Mouse (Mus musculus) limb, embryonic 15.5 days (tissue): ENCODE measurements at regions not wholly inside any gene's neighbourhood (a gene's known extent, or its start where the extent isn't known, plus 50 kb on each side); places are given as distances from the start of the nearest gene placed in this dataset.
"Not testable (repeated sequence)": the region's sequence is repeated elsewhere in the genome, so short reads cannot be mapped to it uniquely, and the experiment has no call there.

ENCODE experiments used
- ATAC-seq: fragments of 200-750 bp; cut with Nextera tagmentation; 2 replicates; pipeline ENCODE4 v1.8.0; 2017; ENCODE audit warnings: low read depth, moderate TSS enrichment; ENCODE audit not compliant: insufficient number of reproducible peaks, low FRiP score, low TSS enrichment
- H3K27ac ChIP-seq: fragments of 300-500 bp; sonication (generic); 2 replicates; pipeline ENCODE4 v1.5.1; 2015; ENCODE audit warnings: moderate library complexity, mild to moderate bottlenecking, inconsistent platforms
- H3K27me3 ChIP-seq: fragments of 300-500 bp; sonication (generic); 2 replicates; pipeline ENCODE4 v1.6.1; 2015; ENCODE audit warnings: inconsistent platforms
- H3K36me3 ChIP-seq: fragments of 300-500 bp; sonication (generic); 2 replicates; pipeline ENCODE4 v1.6.1; 2015; ENCODE audit warnings: inconsistent platforms
- H3K4me1 ChIP-seq: fragments of 300-500 bp; sonication (generic); 2 replicates; pipeline ENCODE4 v1.6.1; 2015; ENCODE audit warnings: inconsistent platforms
- H3K4me2 ChIP-seq: fragments of 300-500 bp; sonication (generic); 2 replicates; pipeline ENCODE4 v1.6.1; 2015; ENCODE audit warnings: mild to moderate bottlenecking, inconsistent platforms
- H3K4me3 ChIP-seq: fragments of 300-500 bp; sonication (generic); 2 replicates; pipeline ENCODE4 v1.5.1; 2015; ENCODE audit warnings: mild to moderate bottlenecking, inconsistent platforms
- H3K9ac ChIP-seq: fragments of 300-500 bp; sonication (generic); 2 replicates; pipeline ENCODE4 v1.6.1; 2015; ENCODE audit warnings: inconsistent platforms
- H3K9me3 ChIP-seq: fragments of 300-500 bp; sonication (generic); 2 replicates; pipeline ENCODE4 v1.6.1; 2016; ENCODE audit warnings: inconsistent platforms
- WGBS: fragments of 180-500 bp; shearing (Covaris S2); methylation state at CpG from one replicate; pipeline ENCODE4 v1.1.7; 2015; 5-methylcytosine and 5-hydroxymethylcytosine counted together

DNA sequence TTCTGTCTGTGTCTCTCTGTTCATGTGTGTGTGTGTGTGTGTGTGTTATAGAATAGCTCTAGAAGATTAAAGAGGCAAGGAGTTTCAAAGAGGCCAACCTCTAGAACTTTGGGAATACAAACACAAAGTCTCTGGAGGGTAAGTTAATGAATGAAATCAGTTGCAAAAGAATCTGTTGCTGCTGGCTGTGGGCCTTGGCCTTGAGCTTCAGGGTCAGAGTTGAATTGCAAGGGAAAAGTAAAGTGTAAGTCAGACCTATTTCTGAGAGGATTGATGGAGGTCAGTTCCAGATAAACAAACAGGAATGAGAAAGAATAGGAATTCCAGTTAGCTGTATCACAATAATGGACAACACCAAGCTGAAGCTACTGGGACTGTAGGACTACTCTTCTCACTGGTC, 250.9 kb downstream of the Gm11232 start:
- Histone ChIP-seq H3K4me1 (no peaks in the 10 kb centered on the region), H3K9ac (no peak overlapping the region), H3K27me3 (no peaks in the 10 kb centered on the region), H3K4me2 (no peak overlapping the region), H3K9me3 (no peaks in the 10 kb centered on the region), H3K27ac (no peak overlapping the region), H3K36me3 (no peaks in the 10 kb centered on the region), H3K4me3 (no peak overlapping the region)
- ATAC-seq, result no peak

DNA sequence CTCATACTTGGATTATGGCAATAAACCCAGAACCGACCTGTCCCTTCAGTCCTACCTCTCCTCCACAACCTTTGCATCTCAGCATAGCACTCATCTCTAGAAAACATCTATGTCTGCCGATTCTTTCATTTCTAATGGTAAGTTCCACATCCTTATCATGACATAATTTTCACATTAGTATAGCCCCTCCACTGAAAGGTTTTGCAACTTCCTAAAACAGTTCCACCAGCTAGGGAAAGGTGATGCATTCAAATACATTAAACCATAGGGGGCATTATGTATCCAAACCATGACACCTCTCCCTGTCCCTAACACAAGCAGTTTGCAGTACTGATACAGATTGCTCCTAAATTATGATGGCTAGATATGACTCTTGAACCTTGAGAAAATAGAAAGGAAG, 268.0 kb downstream of the Gm11232 start:
- H3K9ac ChIP-seq, result no peak overlapping the region
- ATAC-seq, result no peak
- WGBS, result 86% methylated on average over 2 of the region's 2 CpGs

DNA sequence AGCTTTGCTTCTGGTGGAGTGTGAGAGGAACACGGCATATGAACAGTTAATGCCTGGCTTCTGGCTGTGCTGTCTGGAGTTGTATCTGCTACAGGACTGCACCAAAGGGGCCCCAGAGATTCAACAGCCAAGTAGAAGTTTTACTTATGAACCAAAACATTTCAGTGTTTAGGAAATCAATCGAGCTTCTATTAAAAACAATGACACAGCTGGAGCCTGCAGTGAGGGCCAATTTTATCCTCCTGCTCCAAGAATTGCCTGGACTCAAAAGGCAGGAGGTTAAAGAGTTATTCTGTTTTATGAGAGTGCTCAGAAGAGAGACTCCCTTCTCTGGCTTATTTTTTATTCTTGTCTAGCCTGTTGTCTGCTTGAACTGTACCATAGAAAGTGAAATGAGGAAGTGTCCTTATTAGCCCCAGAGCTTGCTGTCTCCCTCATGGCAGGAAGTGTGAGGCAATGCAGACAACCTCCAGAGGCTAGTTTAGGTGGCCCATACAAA, 269.1 kb downstream of the Gm11232 start:
- H3K27ac ChIP-seq, result no peak overlapping the region
- ATAC-seq, result no peak
- WGBS, result 27% methylated on average over 2 of the region's 2 CpGs

More for the DNA sequence above, 268.0 kb downstream of the Gm11232 start:
- Histone ChIP-seq H3K9me3 (no peaks in the 10 kb centered on the region), H3K36me3 (no peaks in the 10 kb centered on the region), H3K27ac (no peak overlapping the region), H3K4me3 (no peak overlapping the region), H3K27me3 (no peaks in the 10 kb centered on the region), H3K4me1 (no peaks in the 10 kb centered on the region), H3K4me2 (no peak overlapping the region)

DNA sequence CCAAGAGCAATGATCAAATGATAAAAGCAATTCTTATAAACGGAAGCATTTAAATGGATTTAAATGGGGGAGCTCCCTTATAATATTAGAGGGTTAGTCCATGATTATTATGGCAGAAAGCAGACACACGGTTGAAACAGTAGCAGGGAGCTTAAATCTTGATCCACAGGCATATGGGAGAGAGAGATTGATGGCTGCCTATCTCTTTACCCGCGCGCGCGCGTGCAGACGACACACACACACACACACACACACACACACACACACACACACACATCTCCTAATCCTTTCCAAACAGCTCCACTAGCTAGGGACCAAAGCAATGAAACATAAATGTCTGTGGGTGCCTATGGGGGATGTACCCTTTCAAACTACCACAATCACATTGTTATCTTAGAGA, 269.7 kb downstream of the Gm11232 start:
- ATAC-seq, result no peak
- H3K4me3 ChIP-seq, result no peak overlapping the region
- H3K4me2 ChIP-seq, result no peak overlapping the region
- H3K27me3 ChIP-seq, result no peaks in the 10 kb centered on the region
- no peak overlapping the region for H3K9ac ChIP-seq
- H3K4me1 ChIP-seq, result no peaks in the 10 kb centered on the region
- H3K36me3 ChIP-seq, result no peaks in the 10 kb centered on the region
- WGBS, result 94% methylated on average over 9 of the region's 9 CpGs
- H3K27ac ChIP-seq, result no peak overlapping the region
- H3K9me3 ChIP-seq, result no peaks in the 10 kb centered on the region

More for the DNA sequence above, 269.1 kb downstream of the Gm11232 start:
- Histone ChIP-seq H3K9ac (no peak overlapping the region), H3K27me3 (no peaks in the 10 kb centered on the region), H3K36me3 (no peaks in the 10 kb centered on the region), H3K4me1 (no peaks in the 10 kb centered on the region), H3K4me3 (no peak overlapping the region), H3K4me2 (no peak overlapping the region), H3K9me3 (no peaks in the 10 kb centered on the region)

DNA sequence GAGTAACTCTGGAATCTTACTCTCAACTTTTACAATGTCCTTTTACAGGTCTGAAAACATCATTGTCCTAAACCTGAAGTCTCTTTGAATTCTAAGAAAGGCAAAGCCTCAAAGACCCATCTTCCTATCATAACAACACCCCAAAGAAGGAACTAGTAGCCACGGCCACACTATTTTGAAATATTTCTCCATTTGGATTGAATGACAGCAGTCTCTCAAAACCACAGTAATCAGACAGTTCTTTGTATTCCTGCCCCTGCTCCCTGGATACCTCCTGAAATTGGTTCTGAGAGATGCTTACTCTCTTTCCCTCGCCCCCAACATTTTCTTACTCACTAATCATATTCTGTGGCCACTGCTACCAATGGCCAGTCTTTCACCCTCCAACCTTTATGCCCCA, 276.8 kb downstream of the Gm11232 start:
- H3K27me3 ChIP-seq, result no peaks in the 10 kb centered on the region
- no peaks in the 10 kb centered on the region for H3K36me3 ChIP-seq
- no peak for ATAC-seq
- H3K9me3 ChIP-seq, result no peaks in the 10 kb centered on the region
- no peak overlapping the region for H3K9ac ChIP-seq
- H3K4me3 ChIP-seq, result no peak overlapping the region
- no peak overlapping the region for H3K4me2 ChIP-seq
- no peak overlapping the region for H3K27ac ChIP-seq
- no peaks in the 10 kb centered on the region for H3K4me1 ChIP-seq
- WGBS, result 78% methylated on average over 2 of the region's 2 CpGs

DNA sequence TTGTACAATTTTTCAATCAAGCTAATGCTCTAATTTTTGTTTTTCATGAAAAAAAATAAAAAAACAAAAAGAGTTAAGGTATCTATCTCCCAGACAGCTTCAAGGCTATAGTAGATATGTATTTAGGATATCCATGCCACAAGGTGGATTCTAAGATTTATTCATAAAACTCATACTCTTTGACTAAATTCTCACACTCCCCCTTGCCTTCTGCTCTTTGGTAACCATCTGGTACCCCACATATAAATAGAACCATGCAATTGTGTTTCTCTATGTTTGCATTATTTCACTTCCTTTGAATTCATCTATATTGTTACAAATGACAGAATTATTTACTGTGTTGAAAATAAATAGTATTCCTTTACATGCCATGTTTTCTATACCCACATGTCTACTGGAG, 287.2 kb downstream of the Gm11232 start:
- no peak overlapping the region for H3K9ac ChIP-seq

DNA sequence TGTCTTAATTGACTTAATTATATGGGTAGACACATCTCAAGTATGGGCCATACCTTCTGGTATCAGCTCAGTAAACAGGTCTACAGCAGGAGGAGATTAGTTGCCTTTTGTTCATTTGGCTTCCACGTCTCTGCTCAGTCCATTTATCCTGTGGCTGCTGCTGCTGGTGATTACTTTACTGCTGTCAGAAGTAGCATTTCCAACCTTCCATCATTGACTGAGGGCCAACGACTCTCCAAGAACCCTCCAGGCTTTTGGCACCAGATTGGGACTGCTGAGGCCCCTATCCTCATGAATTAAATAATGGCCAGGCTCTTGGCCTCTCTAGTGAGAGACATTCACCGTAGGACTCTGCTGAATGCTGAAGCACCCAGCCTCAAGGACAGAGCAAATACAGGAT, 303.0 kb downstream of the Gm11232 start:
- Histone ChIP-seq H3K9me3 (no peaks in the 10 kb centered on the region), H3K4me1 (no peaks in the 10 kb centered on the region), H3K4me3 (no peak overlapping the region), H3K36me3 (no peaks in the 10 kb centered on the region), H3K27ac (no peak overlapping the region), H3K4me2 (no peak overlapping the region), H3K9ac (no peak overlapping the region), H3K27me3 (no peaks in the 10 kb centered on the region)
- 30% methylated on average over 3 of the region's 3 CpGs for WGBS
- ATAC-seq, result no peak

More for the DNA sequence above, 287.2 kb downstream of the Gm11232 start:
- Histone ChIP-seq H3K4me3 (no peak overlapping the region), H3K36me3 (no peaks in the 10 kb centered on the region), H3K4me2 (no peak overlapping the region), H3K27me3 (no peaks in the 10 kb centered on the region), H3K9me3 (no peaks in the 10 kb centered on the region), H3K4me1 (no peaks in the 10 kb centered on the region), H3K27ac (no peak overlapping the region)
- no peak for ATAC-seq

DNA sequence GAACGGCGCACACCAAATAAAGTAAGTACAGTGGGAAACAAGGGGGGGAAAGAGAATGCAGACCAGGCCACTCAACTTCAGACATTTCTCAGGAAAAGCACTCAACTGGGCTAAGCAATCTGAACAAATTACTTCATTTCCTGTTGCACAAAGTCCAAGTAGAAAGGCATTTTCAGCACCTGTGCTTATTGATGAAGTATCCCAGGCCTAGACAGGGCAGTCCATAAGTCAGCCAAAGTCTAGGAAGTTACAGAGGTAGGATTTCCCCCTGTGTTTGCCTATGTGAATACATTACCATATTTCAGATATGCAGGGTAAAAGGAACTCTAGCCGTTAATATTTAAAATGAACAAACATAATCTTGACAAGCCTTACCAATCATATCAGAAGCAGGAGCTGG, 304.3 kb downstream of the Gm11232 start:
- H3K4me2 ChIP-seq, result no peak overlapping the region
- no peak overlapping the region for H3K4me3 ChIP-seq
- no peak overlapping the region for H3K27ac ChIP-seq
- H3K27me3 ChIP-seq, result no peaks in the 10 kb centered on the region
- H3K36me3 ChIP-seq, result no peaks in the 10 kb centered on the region
- H3K9ac ChIP-seq, result no peak overlapping the region
- H3K4me1 ChIP-seq, result no peaks in the 10 kb centered on the region
- no peaks in the 10 kb centered on the region for H3K9me3 ChIP-seq
- 51% methylated on average over 3 of the region's 3 CpGs for WGBS
- ATAC-seq, result no peak

DNA sequence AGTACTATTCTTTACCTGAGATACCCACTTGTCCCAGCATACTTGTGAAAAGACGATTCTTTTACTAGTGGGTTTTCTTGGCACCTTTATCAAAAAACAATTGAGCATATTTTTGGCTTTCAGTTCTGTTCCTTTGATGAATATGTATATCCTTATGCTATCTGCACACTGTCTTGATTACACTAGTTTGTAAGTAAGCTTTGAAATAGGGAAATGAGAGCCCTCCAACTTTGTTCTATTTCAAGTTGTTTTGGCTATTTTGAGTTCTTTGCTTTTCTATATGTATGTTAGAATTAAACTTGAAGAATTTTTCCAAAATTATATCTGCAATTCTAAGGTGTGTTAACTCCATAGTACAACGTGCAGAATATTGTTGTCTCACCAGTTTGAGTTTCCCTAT, 311.3 kb downstream of the Gm11232 start:
- Histone ChIP-seq H3K27me3 (no peaks in the 10 kb centered on the region), H3K9me3 (no peaks in the 10 kb centered on the region), H3K9ac (no peak overlapping the region), H3K4me2 (no peak overlapping the region), H3K4me3 (no peak overlapping the region), H3K27ac (no peak overlapping the region), H3K4me1 (no peaks in the 10 kb centered on the region), H3K36me3 (no peaks in the 10 kb centered on the region)
- 77% methylated on average over 2 of the region's 2 CpGs for WGBS
- no peak for ATAC-seq

DNA sequence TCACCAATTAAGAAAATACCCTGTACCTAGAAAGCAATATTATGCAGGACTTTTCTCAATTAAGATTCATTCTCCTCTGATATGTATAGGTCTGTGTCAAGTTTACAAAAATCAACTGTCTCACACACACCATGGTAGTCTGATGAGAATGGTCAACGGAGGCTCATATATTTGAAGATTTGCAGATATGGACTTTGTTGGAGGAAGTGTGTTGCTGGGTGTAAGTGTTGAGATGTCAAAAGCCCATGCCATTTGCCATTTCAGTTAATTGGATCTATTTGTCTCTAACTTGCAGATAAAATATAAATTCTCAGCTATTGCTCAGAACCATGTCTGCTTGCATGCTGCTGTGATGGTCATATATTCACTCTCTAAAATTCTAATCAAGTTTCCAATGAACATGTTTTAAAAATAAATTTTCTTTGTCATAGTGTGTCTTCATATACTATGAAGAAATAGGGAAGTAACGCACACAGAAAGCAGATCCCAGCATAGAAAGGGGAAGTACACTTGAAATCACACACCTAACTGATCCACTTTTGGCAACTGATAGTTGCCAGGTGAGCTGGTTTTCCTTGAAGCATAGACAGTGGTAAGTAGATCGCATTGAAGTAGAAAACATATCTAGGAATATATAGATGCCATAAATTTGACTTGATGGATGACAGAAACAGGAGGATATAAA, 326.4 kb downstream of the Gm11232 start:
- H3K4me3 ChIP-seq, result no peak overlapping the region
- H3K4me1 ChIP-seq, result no peaks in the 10 kb centered on the region
- no peak overlapping the region for H3K9ac ChIP-seq
- no peaks in the 10 kb centered on the region for H3K9me3 ChIP-seq
- no peaks in the 10 kb centered on the region for H3K27me3 ChIP-seq
- WGBS, result 84% methylated on average over 3 of the region's 3 CpGs
- H3K27ac ChIP-seq, result no peak overlapping the region
- H3K4me2 ChIP-seq, result no peak overlapping the region
- no peak for ATAC-seq
- no peaks in the 10 kb centered on the region for H3K36me3 ChIP-seq

DNA sequence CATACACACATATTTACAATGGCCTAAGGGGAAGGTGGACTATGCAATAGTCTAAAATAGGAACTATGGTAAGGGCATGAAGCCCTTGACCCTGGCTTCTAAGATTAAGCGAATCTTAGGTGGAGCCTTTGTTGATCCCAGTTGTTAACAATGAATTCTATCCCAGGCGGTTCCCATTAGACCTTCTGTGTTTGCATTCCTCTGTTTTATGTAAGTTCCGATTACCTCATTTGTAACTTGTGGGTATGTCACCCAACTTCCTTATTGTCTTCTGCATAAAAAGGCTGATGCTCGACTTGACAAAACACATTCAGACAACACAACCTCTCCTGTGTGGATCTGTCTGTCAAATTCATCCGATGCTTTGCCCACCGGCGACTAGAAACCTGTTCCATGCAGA, 335.6 kb downstream of the Gm11232 start:
- H3K9ac ChIP-seq, H3K4me1 ChIP-seq, H3K4me3 ChIP-seq, H3K27ac ChIP-seq, H3K4me2 ChIP-seq, ATAC-seq, H3K36me3 ChIP-seq, H3K9me3 ChIP-seq, H3K27me3 ChIP-seq: not testable (repeated sequence)
- 88% methylated on average over 7 of the region's 7 CpGs for WGBS

DNA sequence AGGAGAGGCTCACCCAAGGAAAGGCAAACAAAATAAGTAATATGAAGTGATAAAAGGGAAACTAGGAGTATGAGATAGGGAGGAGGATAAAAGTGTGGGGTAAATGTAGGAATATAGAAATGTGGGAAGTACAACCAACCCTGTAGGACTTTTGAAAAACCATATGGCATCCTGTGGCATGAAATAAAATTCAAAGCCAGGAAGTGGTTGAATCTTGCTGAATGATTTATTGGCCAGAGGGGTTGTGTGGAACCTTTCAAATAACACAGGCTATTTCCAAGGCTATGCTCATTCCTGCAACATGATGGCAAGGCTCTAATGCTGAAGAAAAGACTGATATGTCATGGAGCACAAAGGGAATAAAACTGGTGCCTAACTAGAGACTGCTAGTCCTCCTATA, 347.9 kb downstream of the Gm11232 start:
- no peaks in the 10 kb centered on the region for H3K4me1 ChIP-seq
- no peaks in the 10 kb centered on the region for H3K9me3 ChIP-seq
- no peak overlapping the region for H3K4me2 ChIP-seq
- ATAC-seq, result no peak
- H3K27ac ChIP-seq, result no peak overlapping the region
- H3K36me3 ChIP-seq, result no peaks in the 10 kb centered on the region
- H3K9ac ChIP-seq, result no peak overlapping the region
- H3K27me3 ChIP-seq, result no peaks in the 10 kb centered on the region
- no peak overlapping the region for H3K4me3 ChIP-seq

DNA sequence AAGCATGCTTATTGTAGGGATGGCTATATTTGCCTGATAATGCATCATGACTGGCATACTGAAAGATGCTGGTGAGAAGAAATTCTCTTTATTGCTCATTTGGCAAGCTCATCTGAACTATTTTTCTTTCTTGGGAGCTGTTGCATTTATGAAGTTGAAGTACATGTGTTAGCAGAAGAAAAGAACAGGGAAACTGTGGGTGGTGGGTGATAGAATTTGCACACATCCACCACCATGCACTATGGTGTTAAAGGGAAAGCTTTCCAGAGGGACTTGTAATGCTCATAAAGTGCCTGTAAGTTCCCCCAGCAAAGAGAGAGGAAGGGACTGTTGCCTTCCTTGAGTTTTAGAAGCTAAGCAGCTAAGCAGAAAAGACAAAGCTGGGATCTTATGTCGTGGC, 367.3 kb downstream of the Gm11232 start:
- Histone ChIP-seq H3K9me3 (no peaks in the 10 kb centered on the region), H3K4me1 (no peaks in the 10 kb centered on the region), H3K27ac (no peak overlapping the region), H3K4me2 (no peak overlapping the region), H3K27me3 (no peaks in the 10 kb centered on the region), H3K9ac (no peak overlapping the region), H3K36me3 (no peaks in the 10 kb centered on the region), H3K4me3 (no peak overlapping the region)
- 79% methylated on average over 1 of the region's 1 CpGs for WGBS
- ATAC-seq, result no peak
